In genomic region chr3:104783971-104784500, GRCm38 (mm10) we compare ENCODE assay signal across 18 mouse cellular contexts. TPM values are rescaled to one million over a fixed set of nuclear protein-coding genes. Genes with fewer than 3 reads are reported as not detected.
DNase-seq lines count a peak whose midpoint lies in the region; ATAC-seq and TF ChIP-seq lines count a peak whose summit lies in the region.
"Had no signal": no experiment of that assay in that cellular context is flagged by ENCODE, and none has a peak within 500 bp of the region (broad histone marks: within the 10 kb centered on the region; RNA-seq: fewer than 3 reads in every experiment).

No protein-coding gene starts in this region.

- no peak overlapping the region for H3K4me2 ChIP-seq in heart, embryonic 16.5 days (ENCODE audit: low read depth, low read length)
- no peak overlapping the region for H3K4me2 ChIP-seq in intestine, postnatal 0 days (replicated peaks; ENCODE audit: low read depth)
- H3K4me2 ChIP-seq: hindbrain, embryonic 14.5 days; lung, embryonic 14.5 days; neural tube, embryonic 13.5 days had no signal

- H3K4me3 ChIP-seq in heart, embryonic 16.5 days (ENCODE audit: low read length) = no peak overlapping the region
- no peak overlapping the region for H3K4me3 ChIP-seq in heart, adult 2 months
- no peak overlapping the region for H3K4me3 ChIP-seq in lung, adult 2 months (replicated peaks; ENCODE audit: extremely low read depth, low read depth, low read length)
- peak overlapping the region; percentile 95 for H3K4me3 ChIP-seq in E14TG2a.4 (replicated peaks; ENCODE audit: low read length)
- no peak overlapping the region for H3K4me3 ChIP-seq in intestine, postnatal 0 days (ENCODE audit: low read depth, low read length)
- H3K4me3 ChIP-seq: neural tube, embryonic 13.5 days had no signal

- no peak for TF ChIP-seq EP300 in heart, adult 2 months (IDR thresholded peaks at IDR 0.05; ENCODE audit: insufficient read depth, low read depth, low read length)

- 52% methylated on average over 14 of the region's 14 CpGs for WGBS in heart, embryonic 16.5 days
- 48% methylated on average over 14 of the region's 14 CpGs for WGBS in heart, adult 2 months
- 43% methylated on average over 14 of the region's 14 CpGs for WGBS in lung, adult 2 months
- 58% methylated on average over 14 of the region's 14 CpGs for WGBS in intestine, postnatal 0 days

- 0 out of 2 replicates have a peak, but pooled peaks cover 2% of the 10 kb centered on the region for H3K27me3 ChIP-seq in heart, embryonic 16.5 days (ENCODE audit: control insufficient read depth, insufficient read depth, low read length)
- no peaks in the 10 kb centered on the region for H3K27me3 ChIP-seq in heart, adult 2 months (ENCODE audit: control insufficient read depth, insufficient read depth, low read length)
- H3K27me3 ChIP-seq in E14TG2a.4 (ENCODE audit: insufficient read depth, low read length) = peaks cover 5% of the 10 kb centered on the region
- H3K27me3 ChIP-seq in intestine, postnatal 0 days (replicated peaks; ENCODE audit: control insufficient read depth, insufficient read depth, low read length) = peaks cover 16% of the 10 kb centered on the region

- H3K4me1 ChIP-seq in heart, embryonic 16.5 days (ENCODE audit: control insufficient read depth, insufficient read depth, low read length) = peaks cover 18% of the 10 kb centered on the region
- H3K4me1 ChIP-seq in heart, adult 2 months (ENCODE audit: control insufficient read depth, insufficient read depth, low read length) = peaks cover 7% of the 10 kb centered on the region
- peaks cover 24% of the 10 kb centered on the region for H3K4me1 ChIP-seq in lung, adult 2 months (ENCODE audit: control insufficient read depth, insufficient read depth, low read length)
- H3K4me1 ChIP-seq in E14TG2a.4 (replicated peaks; ENCODE audit: low read depth, low read length) = peaks cover 76% of the 10 kb centered on the region
- peaks cover 15% of the 10 kb centered on the region for H3K4me1 ChIP-seq in intestine, postnatal 0 days (replicated peaks; ENCODE audit: control insufficient read depth, insufficient read depth, low read length)

- TF ChIP-seq CTCF in heart, adult 2 months (IDR thresholded peaks at IDR 0.05) = no peak
- no peak for TF ChIP-seq CTCF in lung, adult 2 months (IDR thresholded peaks at IDR 0.05; ENCODE audit: insufficient read depth, low read length)
- TF ChIP-seq CTCF in E14TG2a.4 (conservative IDR thresholded peaks at IDR 0.05; ENCODE audit: low read length) = no peak
- no peak for TF ChIP-seq CTCF in intestine, postnatal 0 days (IDR thresholded peaks at IDR 0.05; ENCODE audit: low read depth)

- H3K27ac ChIP-seq in heart, embryonic 16.5 days (ENCODE audit: low read length) = 0 out of 2 replicates have a peak overlapping the region, but pooled peaks have one; percentile 4
- no peak overlapping the region; the same call in 1 of the 2 replicates for H3K27ac ChIP-seq in heart, adult 2 months
- no peak overlapping the region for H3K27ac ChIP-seq in intestine, postnatal 0 days (ENCODE audit: low read depth, low read length)
- H3K27ac ChIP-seq: hindbrain, embryonic 14.5 days; neural tube, embryonic 13.5 days had no signal

- H3K79me2 ChIP-seq in heart, adult 2 months (replicated peaks; ENCODE audit: control insufficient read depth, insufficient read depth, low read length) = no peaks in the 10 kb centered on the region

- no peak overlapping the region for H3K9ac ChIP-seq in heart, embryonic 16.5 days (ENCODE audit: low read length)
- H3K9ac ChIP-seq in heart, adult 2 months (ENCODE audit: low read depth, low read length) = no peak overlapping the region
- H3K9ac ChIP-seq in intestine, postnatal 0 days (ENCODE audit: low read depth, low read length) = no peak overlapping the region
- H3K9ac ChIP-seq: hindbrain, embryonic 14.5 days; lung, embryonic 14.5 days; neural tube, embryonic 13.5 days had no signal

- no peaks in the 10 kb centered on the region for H3K36me3 ChIP-seq in heart, embryonic 16.5 days (ENCODE audit: control insufficient read depth, insufficient read depth)
- no peaks in the 10 kb centered on the region for H3K36me3 ChIP-seq in heart, adult 2 months (ENCODE audit: control insufficient read depth, insufficient read depth, low read length)
- H3K36me3 ChIP-seq in E14TG2a.4 (ENCODE audit: insufficient read depth, low read length) = peaks cover 36% of the 10 kb centered on the region
- no peaks in the 10 kb centered on the region for H3K36me3 ChIP-seq in intestine, postnatal 0 days (ENCODE audit: control insufficient read depth, insufficient read depth)
- H3K36me3 ChIP-seq: neural tube, embryonic 13.5 days had no signal

- ATAC-seq in heart, embryonic 16.5 days (replicated peaks; ENCODE audit: extremely low read depth, insufficient read depth, low FRiP score) = no peak
- ATAC-seq in intestine, postnatal 0 days = no peak
- ATAC-seq: intestine, embryonic 16.5 days had no signal

- intact Hi-C loops in heart, adult 2 months (cut with DNase I) = loop anchor here (5.0 kb wide), 1 partner anchor 272 kb away; the partner anchor contains the start of gene Lrig2

- no peak for DNase-seq in heart, adult 2 months
- DNase-seq in lung, postnatal 10 days = peak; percentile 61
- no peak for DNase-seq in lung, adult 2 months
- DNase-seq in T-cell, adult 2 months (ENCODE audit: low spot score) = peak; percentile 37
- no peak for DNase-seq in cerebellum, postnatal 36 days
- DNase-seq: cerebellum, adult 9-11 months; kidney, postnatal 4 days; lung, embryonic 14.5 days; right cerebral cortex, postnatal 25 days; thymus, postnatal 36 days had no signal

- TF ChIP-seq POLR2A in heart, adult 2 months (IDR thresholded peaks at IDR 0.05; ENCODE audit: insufficient read depth, low read depth, low read length) = no peak
- no peak for TF ChIP-seq POLR2A in lung, adult 2 months (IDR thresholded peaks at IDR 0.05; ENCODE audit: borderline replicate concordance, extremely low read depth, low read depth, low read length)

- no peaks in the 10 kb centered on the region for H3K9me3 ChIP-seq in heart, embryonic 16.5 days (replicated peaks; ENCODE audit: control insufficient read depth, low read length)
- no peaks in the 10 kb centered on the region for H3K9me3 ChIP-seq in E14TG2a.4 (ENCODE audit: low read length)
- H3K9me3 ChIP-seq in intestine, postnatal 0 days (ENCODE audit: control insufficient read depth) = no peaks in the 10 kb centered on the region
- H3K9me3 ChIP-seq: neural tube, embryonic 13.5 days had no signal

RNA-seq across cellular contexts. Expression of gene Fam19a3, which starts 2.4 kb away (rescaled TPM):
- polyA plus RNA-seq in heart, embryonic 16.5 days (2015; fragmentation: Nextera tagmentation; extraction: Ambion mirVana) = 0.99 and 1.8 TPM in 2 replicates
- 1 to 10 TPM; 1.2 to 1.4 TPM for total RNA-seq in heart, adult 2 months (2021)
- polyA plus RNA-seq in heart, adult 2 months (2012; rRNA removed) = 2.4 and 3.4 TPM in 2 replicates
- 0.34 and 0.38 TPM in 2 replicates for polyA plus RNA-seq in lung, adult 2 months (2012; rRNA removed)
- 0.05 and 0.22 TPM in 2 replicates for polyA plus RNA-seq in intestine, postnatal 0 days (2015; fragmentation: Nextera tagmentation; extraction: Ambion mirVana)
- total RNA-seq: left cerebral cortex, postnatal 14 days; megakaryocyte-erythroid progenitor cell, adult 5-6 weeks had no signal
- polyA plus RNA-seq: lung, embryonic 14.5 days; neural tube, embryonic 13.5 days had no signal

RNA-seq across cellular contexts. Expression of gene Ppm1j, which starts 3.2 kb away (rescaled TPM):
- polyA plus RNA-seq in heart, embryonic 16.5 days (2015; fragmentation: Nextera tagmentation; extraction: Ambion mirVana) = 36.9 and 38.9 TPM in 2 replicates
- 10 to 100 TPM; 17.5 to 20.1 TPM for total RNA-seq in heart, adult 2 months (2021)
- polyA plus RNA-seq in heart, adult 2 months (2012; rRNA removed) = 42.4 and 47.6 TPM in 2 replicates
- 8.0 and 10.8 TPM in 2 replicates for polyA plus RNA-seq in lung, adult 2 months (2012; rRNA removed)
- 22.3 and 24.4 TPM in 2 replicates for polyA plus RNA-seq in intestine, postnatal 0 days (2015; fragmentation: Nextera tagmentation; extraction: Ambion mirVana)
- total RNA-seq: megakaryocyte-erythroid progenitor cell, adult 5-6 weeks had no signal

RNA-seq across cellular contexts. Expression of gene Rhoc, which starts 4.1 kb away (rescaled TPM):
- polyA plus RNA-seq in heart, embryonic 16.5 days (2015; fragmentation: Nextera tagmentation; extraction: Ambion mirVana) = 165 TPM in 2 replicates
- total RNA-seq in heart, adult 2 months (2021) = 10 to 100 TPM; 83.8 to 89.9 TPM
- 85.3 and 101 TPM in 2 replicates for polyA plus RNA-seq in heart, adult 2 months (2012; rRNA removed)
- polyA plus RNA-seq in lung, adult 2 months (2012; rRNA removed) = 107 and 140 TPM in 2 replicates
- polyA plus RNA-seq in intestine, postnatal 0 days (2015; fragmentation: Nextera tagmentation; extraction: Ambion mirVana) = 316 and 320 TPM in 2 replicates
- total RNA-seq: megakaryocyte-erythroid progenitor cell, adult 5-6 weeks had no signal

RNA-seq across cellular contexts. Expression of gene Mov10, which starts 34.3 kb away (rescaled TPM):
- 25.4 and 29.7 TPM in 2 replicates for polyA plus RNA-seq in heart, embryonic 16.5 days (2015; fragmentation: Nextera tagmentation; extraction: Ambion mirVana)
- total RNA-seq in heart, adult 2 months (2021) = 1 to 10 TPM; 4.6 to 5.9 TPM
- 5.7 and 7.4 TPM in 2 replicates for polyA plus RNA-seq in heart, adult 2 months (2012; rRNA removed)
- 12.7 and 13.5 TPM in 2 replicates for polyA plus RNA-seq in lung, adult 2 months (2012; rRNA removed)
- 144 and 157 TPM in 2 replicates for polyA plus RNA-seq in intestine, postnatal 0 days (2015; fragmentation: Nextera tagmentation; extraction: Ambion mirVana)

Comparison
In these comparisons a context has a peak if more than half of its experiments do, and no peak if none do; other contexts are left out.
1. DNase-seq: peak in lung, postnatal 10 days (single experiment) and T-cell, adult 2 months (single experiment); none in heart, adult 2 months (0 of 2), lung, adult 2 months (single experiment) and cerebellum, postnatal 36 days (0 of 2).